Mouse (Mus musculus) c-Kit-positive CD71-positive TER-119-positive erythroid progenitor cells, embryonic 14.5 days (primary cell): ENCODE data around the gene Clrn2.

Experiments used
- DNase-seq: peaks from one replicate; pipeline ENCODE4 v3.0.0-alpha.2; 2013; ENCODE audit warnings: low spot score

Clrn2 gene

DNA sequence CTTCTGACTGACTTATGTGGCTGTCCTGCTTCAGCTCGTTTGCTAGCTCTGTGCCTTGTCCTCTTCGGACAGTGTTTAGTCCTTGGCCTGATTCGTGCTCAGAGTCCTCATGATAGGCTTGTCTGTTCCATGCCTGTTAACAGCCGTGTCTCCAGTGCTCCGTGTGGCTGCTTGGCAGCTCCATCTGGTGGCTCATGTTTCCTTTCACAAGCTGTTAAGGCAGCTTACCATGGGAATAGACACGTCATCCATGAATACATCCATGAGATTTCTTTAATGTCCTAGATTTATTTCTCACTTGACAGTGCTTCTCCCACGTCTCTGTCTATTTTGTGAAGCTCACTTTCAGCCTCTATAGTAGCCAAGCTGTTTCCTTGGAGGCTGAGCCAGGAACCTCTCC, 56.5 kb downstream of the Clrn2 start:
- no peak for DNase-seq

DNA sequence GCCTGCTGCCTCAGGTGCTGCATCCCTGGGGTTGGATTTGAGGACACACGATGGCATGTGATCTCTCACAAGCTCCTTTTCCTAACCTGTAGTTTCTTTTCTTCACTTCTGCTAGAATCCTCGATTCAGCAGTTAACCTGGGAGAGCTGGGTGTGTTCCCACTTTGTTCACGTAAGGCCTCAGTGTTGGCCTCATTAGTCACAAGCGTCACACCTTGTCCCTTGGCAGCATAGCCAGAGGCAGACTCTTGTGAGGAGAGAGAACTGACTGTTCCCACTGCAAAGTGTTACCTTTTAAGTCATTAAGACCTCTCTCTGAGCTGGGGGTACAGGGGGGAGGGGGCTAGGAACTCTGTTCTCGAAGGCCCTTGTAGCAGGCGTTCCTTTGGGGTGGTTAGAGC, 59.4 kb downstream of the Clrn2 start:
- DNase-seq = no peak

DNA sequence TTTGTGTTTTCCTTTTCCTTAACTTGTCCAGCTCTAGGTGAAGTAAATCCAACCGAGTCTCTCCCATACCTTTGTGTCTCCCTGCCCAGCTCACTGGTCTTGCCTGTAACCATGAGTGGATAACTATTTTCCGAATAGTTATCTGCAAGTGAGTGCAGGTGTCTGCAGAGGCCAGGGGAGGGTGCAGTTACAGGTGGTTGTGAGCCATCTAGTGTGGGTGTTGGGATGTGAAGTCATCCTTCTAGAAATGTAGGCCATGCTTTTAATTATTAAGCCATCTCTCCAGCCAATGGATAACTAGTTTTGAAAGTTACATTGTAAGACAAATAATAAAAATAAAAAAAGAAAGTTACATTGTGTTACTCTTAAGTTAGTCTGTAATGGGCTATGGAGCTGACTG, 60.0 kb downstream of the Clrn2 start:
- DNase-seq = no peak
